Mouse (Mus musculus) lung, adult 2 months (tissue): ENCODE data around the gene Msn. TPM values are rescaled to one million over a fixed set of nuclear protein-coding genes. Genes with fewer than 3 reads are reported as not detected.

Experiments used
- DNase-seq: peaks from one replicate; pipeline ENCODE4 v3.0.0; 2022
- H3K4me1 ChIP-seq: fragments of 200-500 bp; 2 replicates; pipeline ENCODE4 v1.6.1; 2011; ENCODE audit warnings: low read length; ENCODE audit not compliant: control insufficient read depth, insufficient read depth
- H3K4me3 ChIP-seq: fragments of 200-500 bp; replicated peaks from 2 replicates; pipeline ENCODE3; 2011; ENCODE audit warnings: low read depth, mild to moderate bottlenecking, control low read depth, low read length; ENCODE audit errors: extremely low read depth
- CTCF ChIP-seq: fragments of 200-500 bp; IDR thresholded peaks from 2 replicates; pipeline ENCODE4 v1.5.1; 2011; ENCODE audit warnings: mild to moderate bottlenecking, low read length, control low read depth; ENCODE audit not compliant: insufficient read depth
- POLR2A ChIP-seq: fragments of 200-500 bp; IDR thresholded peaks from 2 replicates; pipeline ENCODE4 v1.6.1; 2011; ENCODE audit warnings: low read depth, mild to moderate bottlenecking, control low read depth, low read length, borderline replicate concordance; ENCODE audit errors: extremely low read depth
- WGBS: fragments of 180-500 bp; shearing (Covaris S2); methylation state at CpG from one replicate; pipeline ENCODE4 v1.1.7; 2018; 5-methylcytosine and 5-hydroxymethylcytosine counted together
- polyA plus RNA-seq: library from polyadenylated mRNA; depleted of rRNA; stranded (reverse); fragments of >200 nt; gene quantifications from 2 replicates; pipeline ENCODE4 v1.2.3, GENCODE M21; 2012; rRNA removed

Msn gene
- polyA plus RNA-seq = 290 and 370 TPM in 2 replicates

GRCm38 (mm10) chrX:96095509-96096499 is at the start of gene Msn:
Gene Msn (plus strand): TSS chrX:96096042.
- TF ChIP-seq CTCF = no peak
- peak; percentile 92 for TF ChIP-seq POLR2A
- DNase-seq = peak; percentile 78
- WGBS = 30% methylated on average over 44 of the region's 44 CpGs
- Histone ChIP-seq H3K4me1 (peaks cover 7% of the 10 kb centered on the region), H3K4me3 (peak within 1 kb of the TSS; percentile 90)

- no peak for DNase-seq
- WGBS = 50% methylated on average over 1 of the region's 1 CpGs
- TF ChIP-seq POLR2A (no peak), CTCF (no peak)
Measured at GRCm38 (mm10) chrX:96052798-96053197, 43.0 kb upstream of the Msn start.

DNA sequence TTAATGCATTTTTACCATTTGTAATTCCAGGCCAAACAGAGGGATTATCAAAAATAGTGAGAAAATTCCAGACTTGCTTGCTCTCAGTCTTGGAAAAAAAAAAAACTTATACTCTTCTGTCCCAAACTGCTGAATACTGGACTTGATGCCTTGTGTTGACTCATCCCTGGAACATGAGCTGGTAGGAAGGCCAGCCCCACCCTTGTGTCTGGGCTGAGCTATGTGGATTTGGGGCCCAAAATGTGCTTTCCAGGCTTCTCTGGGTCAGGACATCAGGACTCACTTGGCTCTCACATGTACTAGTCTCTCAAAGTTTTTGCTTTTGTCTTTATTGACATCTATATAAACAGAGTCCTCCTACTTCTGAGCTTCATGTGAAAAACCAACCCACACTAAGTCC is 18.1 kb upstream of the Msn start:
- Histone ChIP-seq H3K4me3 (no peak overlapping the region), H3K4me1 (no peaks in the 10 kb centered on the region)
- no peak for DNase-seq
- TF ChIP-seq CTCF = no peak
- no peak for TF ChIP-seq POLR2A

More at GRCm38 (mm10) chrX:96052798-96053197, 43.0 kb upstream of the Msn start:
- no peak overlapping the region for H3K4me3 ChIP-seq
- H3K4me1 ChIP-seq = no peaks in the 10 kb centered on the region

DNA sequence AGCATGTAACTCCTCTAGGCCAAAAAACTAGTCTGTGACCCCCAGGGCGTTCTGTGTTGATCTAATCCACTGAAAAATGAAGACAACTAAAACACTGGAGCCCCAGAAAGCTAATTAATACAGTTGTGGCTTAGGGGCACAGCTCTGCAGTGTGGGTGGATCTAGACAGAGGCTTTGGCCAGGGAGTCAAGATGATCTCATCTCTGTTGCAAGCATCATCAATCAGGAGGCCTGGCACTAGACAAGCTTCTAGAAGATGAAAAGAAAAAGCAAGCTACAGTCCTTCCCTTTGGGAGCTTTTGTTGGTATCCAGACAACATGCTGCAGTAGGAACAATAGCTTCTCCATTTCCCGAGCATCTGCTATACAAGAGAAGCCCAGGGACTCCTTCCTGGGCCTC is 9.6 kb upstream of the Msn start:
- DNase-seq = no peak
- 36% methylated on average over 2 of the region's 2 CpGs for WGBS

DNA sequence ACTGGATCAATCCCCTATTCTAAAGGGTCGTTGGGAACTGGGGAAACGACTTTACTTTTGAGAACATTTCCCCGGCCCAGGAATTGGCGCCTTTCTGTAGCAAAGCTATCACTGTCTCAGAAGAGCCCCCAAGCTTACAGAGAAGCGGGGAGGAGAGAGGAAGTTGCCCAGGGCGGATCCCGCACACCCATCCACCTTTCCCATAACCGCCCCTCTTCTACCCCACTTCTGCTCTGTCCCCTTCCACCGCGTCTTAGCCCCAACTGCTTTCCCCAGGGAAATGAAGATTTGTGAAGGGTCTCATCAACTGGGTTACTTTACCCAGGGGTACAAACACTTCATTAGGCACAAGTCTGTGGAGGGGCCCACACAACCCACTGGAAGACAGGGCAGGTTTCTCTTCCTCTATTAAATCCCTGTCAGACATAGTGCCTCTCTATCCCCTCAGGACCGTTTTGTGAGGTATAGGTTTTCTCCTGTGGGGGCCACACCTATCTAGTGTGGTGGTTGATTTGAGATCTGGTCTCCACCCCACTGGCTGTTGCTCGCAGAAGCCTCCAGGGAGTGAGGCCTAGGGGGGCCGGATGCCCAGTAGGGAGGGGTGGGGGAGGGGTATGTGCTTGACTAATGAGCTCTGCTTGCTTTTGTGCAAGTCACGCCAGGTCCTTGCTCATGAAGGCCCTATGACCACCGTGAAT is 820 bp downstream of the Msn start:
- Histone ChIP-seq H3K4me3 (peak overlapping the region; percentile 90), H3K4me1 (peaks cover 7% of the 10 kb centered on the region)
- TF ChIP-seq POLR2A (no peak; the same call in 1 of the 2 replicates), CTCF (no peak)
- 26% methylated on average over 15 of the region's 15 CpGs for WGBS
- DNase-seq = peak; percentile 48

More for the DNA sequence above, 9.6 kb upstream of the Msn start:
- Histone ChIP-seq H3K4me3 (no peak overlapping the region), H3K4me1 (no peaks in the 10 kb centered on the region; the same call in 1 of the 2 replicates)
- TF ChIP-seq POLR2A (no peak), CTCF (no peak)

- Histone ChIP-seq H3K4me3 (peak overlapping the region; percentile 73), H3K4me1 (peaks cover 7% of the 10 kb centered on the region)
- 26% methylated on average over 5 of the region's 5 CpGs for WGBS
- no peak for TF ChIP-seq CTCF
- TF ChIP-seq POLR2A = no peak
- DNase-seq = no peak
Measured at GRCm38 (mm10) chrX:96097491-96097970, 1.7 kb downstream of the Msn start.

DNA sequence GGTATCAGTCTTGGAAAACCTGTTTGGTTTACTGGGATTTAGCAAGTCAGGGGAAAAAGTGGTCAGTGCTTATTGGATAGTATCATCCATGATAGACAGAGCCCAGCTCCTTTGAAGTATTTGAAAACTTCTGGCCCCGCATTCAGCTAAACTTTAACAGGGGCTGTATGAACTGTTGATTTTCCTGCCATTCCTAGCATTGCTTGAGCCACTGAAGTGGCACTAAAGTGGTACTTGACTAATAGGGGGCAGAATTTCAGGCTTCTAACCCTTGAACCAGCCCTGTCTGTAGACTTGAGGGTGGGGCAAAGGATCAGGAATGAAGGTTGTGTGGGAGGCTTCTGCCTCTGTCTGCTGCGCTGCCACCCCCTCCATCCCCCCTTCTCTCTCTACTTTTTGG is 3.2 kb downstream of the Msn start:
- TF ChIP-seq CTCF (no peak), POLR2A (no peak)
- DNase-seq = no peak
- peaks cover 7% of the 10 kb centered on the region for H3K4me1 ChIP-seq
- 51% methylated on average over 2 of the region's 2 CpGs for WGBS
- no peak overlapping the region for H3K4me3 ChIP-seq

DNA sequence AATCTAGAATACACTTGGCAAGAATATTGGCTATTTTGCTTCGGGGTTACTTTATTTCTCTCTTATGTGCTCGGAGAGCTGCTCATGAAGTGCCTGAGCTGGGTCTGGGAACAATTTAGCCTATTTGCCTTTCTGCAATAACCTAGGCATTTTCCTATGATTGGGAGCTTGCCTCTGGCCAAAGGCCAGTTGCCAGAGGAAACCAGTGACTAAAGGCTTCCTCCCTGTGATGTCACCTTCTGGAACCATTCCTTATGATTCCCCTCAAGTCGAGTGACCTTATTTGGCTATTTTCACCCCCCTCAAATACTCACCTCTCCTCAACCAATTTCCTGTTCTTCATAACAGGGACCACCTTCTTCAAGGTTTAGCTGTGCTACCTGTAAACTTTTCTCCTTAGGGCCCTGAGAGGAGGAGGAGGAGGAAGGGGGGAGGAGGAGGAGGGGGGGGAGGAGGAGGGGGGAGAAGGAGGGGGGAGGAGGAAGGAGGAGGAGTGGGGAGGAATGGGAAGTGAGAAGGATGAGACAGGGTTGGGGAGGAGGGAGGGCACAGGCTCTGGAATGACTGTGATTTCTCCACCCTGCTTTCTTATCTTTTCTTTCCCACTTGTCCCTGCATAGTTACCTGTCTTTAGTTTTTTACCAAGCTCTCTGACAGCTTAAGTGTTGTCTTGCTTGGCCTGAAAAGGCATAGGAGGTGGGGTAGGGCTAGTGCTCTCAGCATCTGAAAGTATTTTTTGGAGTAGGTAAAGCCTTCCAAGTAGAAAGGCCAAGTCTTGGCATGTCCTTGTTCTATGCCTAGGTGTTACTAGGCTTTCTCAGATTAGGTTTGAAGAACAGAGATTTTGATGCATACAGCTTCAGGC is 11.8 kb downstream of the Msn start:
- H3K4me1 ChIP-seq = peaks cover 6% of the 10 kb centered on the region
- TF ChIP-seq POLR2A = no peak
- no peak for DNase-seq
- H3K4me3 ChIP-seq = no peak overlapping the region
- 38% methylated on average over 3 of the region's 3 CpGs for WGBS

GRCm38 (mm10) chrX:96113106-96113634 is 17.3 kb downstream of the Msn start:
- H3K4me3 ChIP-seq = no peak overlapping the region
- DNase-seq = no peak
- no peaks in the 10 kb centered on the region; the same call in 1 of the 2 replicates for H3K4me1 ChIP-seq
- TF ChIP-seq POLR2A (no peak), CTCF (no peak)
